Mouse (Mus musculus) left cerebral cortex, adult 6 months (tissue): ENCODE data around the gene Magea2. TPM values are rescaled to one million over a fixed set of nuclear protein-coding genes. Genes with fewer than 3 reads are reported as not detected.

Source experiments
- long read RNA-seq, 2 experiments: library from polyadenylated mRNA; unstranded; transcript quantifications; one replicate each; pipeline ENCODE4 v2.0.0; 2019 to 2020
- polyA plus RNA-seq: library from polyadenylated mRNA; unstranded; fragments of <200 nt; fragmentation: Nextera tagmentation; gene quantifications from 2 replicates; pipeline ENCODE4 v1.2.3, GENCODE M21; 2021

Gene Magea2
- polyA plus RNA-seq = not detected in 2 replicates
- long read RNA-seq, experiment 1 = 0 reads
- long read RNA-seq, experiment 2 = 0 reads

GRCm38 (mm10) chrX:155093566-155093965 lies at the start of gene Magea2:
Magea2 (minus strand) TSS chrX:155093666.

DNA sequence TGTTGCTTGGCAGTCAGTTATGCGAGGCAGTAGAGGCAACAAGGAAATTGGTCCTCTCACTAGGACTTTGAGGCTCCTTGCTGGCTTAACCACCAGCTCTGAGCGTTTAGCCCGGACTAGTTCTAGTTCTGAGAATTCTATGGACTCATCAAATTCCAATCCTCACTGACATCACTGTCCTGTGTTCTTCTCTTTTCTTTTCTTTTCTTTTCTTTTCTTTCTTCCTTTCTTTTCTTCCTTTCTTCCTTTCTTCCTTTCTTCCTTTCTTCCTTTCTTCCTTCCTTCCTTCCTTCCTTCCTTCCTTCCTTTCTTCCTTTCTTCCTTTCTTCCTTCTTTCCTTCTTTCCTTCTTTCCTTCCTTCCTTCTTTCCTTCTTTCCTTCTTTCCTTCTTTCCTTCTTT lies 34.8 kb upstream of the Magea2 start, which contains the start of gene Cldn34b2:
Cldn34b2 (minus strand) TSS at position 101 of the 400 bp plus-strand sequence.

DNA sequence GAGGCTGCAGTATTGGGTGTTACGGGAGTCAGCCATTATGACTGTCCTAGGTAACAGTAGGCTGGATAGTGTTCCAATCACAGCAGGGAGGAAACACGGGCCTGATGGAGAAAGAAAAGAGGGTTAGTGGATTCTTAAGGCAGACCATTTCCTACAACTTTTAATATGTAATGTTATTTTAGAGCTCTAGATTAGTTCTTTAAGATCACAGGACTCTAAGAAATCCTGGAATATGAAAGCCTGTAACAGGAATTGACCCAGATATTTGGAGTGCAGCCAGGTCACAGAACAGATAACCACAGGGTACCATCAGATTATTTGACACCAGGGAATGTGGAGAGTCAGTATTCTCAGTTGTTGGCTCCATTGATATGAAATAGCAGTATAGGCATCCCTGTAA lies 3.8 kb downstream of the Magea2 start, which contains the start of gene Magea1:
Magea1 (minus strand) TSS at position 101 of the 400 bp plus-strand sequence.

GRCm38 (mm10) chrX:155063045-155063444 lies 30.4 kb downstream of the Magea2 start, which contains the start of gene Magea5:
Magea5 (minus strand) TSS chrX:155063145.

DNA sequence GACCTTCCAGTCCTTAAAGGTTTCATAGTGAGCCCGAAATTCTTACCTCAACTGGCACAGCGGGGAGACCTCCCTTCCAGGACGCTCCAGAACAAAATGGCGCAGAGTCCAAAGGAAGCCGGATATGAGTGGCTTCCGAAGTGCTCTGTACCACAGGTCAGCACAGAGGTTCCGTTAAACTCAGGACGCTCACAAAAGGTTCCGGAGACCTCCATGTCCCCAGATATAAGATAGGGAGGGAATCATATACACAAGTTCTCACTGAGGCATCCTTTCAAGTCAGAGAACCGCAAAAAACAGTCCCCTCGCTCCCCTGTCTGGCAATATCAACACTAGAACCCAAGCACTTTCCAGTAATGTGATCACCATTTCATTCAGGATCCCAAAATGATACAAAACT lies 97.7 kb downstream of the Magea2 start, which contains the start of gene Magea8:
Magea8 (minus strand) TSS at position 101 of the 400 bp plus-strand sequence.

Other genes with a start within 250 kb of the Magea2 start
- not detected in 2 replicates for gene Cldn34b1, start 203.4 kb downstream of the Magea2 start, polyA plus RNA-seq
- not detected in 2 replicates for gene Magea6, start 157.7 kb downstream of the Magea2 start, polyA plus RNA-seq
- gene Magea3, start 144.2 kb downstream of the Magea2 start, polyA plus RNA-seq = not detected in 2 replicates
- gene Magea8, start 97.8 kb downstream of the Magea2 start, polyA plus RNA-seq = not detected in 2 replicates
- not detected in 2 replicates for gene Magea5, start 30.5 kb downstream of the Magea2 start, polyA plus RNA-seq
- not detected in 2 replicates for gene Magea1, start 3.9 kb downstream of the Magea2 start, polyA plus RNA-seq
- gene Cldn34b2, start 34.7 kb upstream of the Magea2 start, polyA plus RNA-seq = not detected in 2 replicates
- 105 and 132 TPM in 2 replicates for gene Sat1, start 122.8 kb upstream of the Magea2 start, polyA plus RNA-seq
- 22.8 and 28.8 TPM in 2 replicates for gene Acot9, start 168.8 kb upstream of the Magea2 start, polyA plus RNA-seq
- gene Prdx4, start 247.1 kb upstream of the Magea2 start, polyA plus RNA-seq = 66.4 and 73.3 TPM in 2 replicates